Mouse (Mus musculus) cortical plate, adult 2 months (tissue): Measurements from ENCODE around the gene Ttc21b.

Source experiments
- CTCF ChIP-seq: fragments of 200-500 bp; IDR thresholded peaks from 2 replicates; pipeline ENCODE4 v1.5.1; 2011; ENCODE audit warnings: mild to moderate bottlenecking, control low read depth, low read length; ENCODE audit not compliant: insufficient read depth; ENCODE audit errors: extremely low read depth
- POLR2A ChIP-seq: fragments of 200-500 bp; IDR thresholded peaks from 2 replicates; pipeline ENCODE4 v1.6.1; 2011; ENCODE audit warnings: mild to moderate bottlenecking, low read length, control low read depth; ENCODE audit not compliant: insufficient read depth; ENCODE audit errors: extremely low read depth

- no peak for TF ChIP-seq CTCF
- TF ChIP-seq POLR2A, result 0 out of 2 replicates have a peak, but pooled peaks have one; percentile 18
These were observed 78.2 kb downstream of the Ttc21b start for GRCm38 (mm10) chr2:66177886-66178847.
